Mouse (Mus musculus): ENCODE results near the gene Cx3cr1. TPM values are rescaled to one million over a fixed set of nuclear protein-coding genes. Genes with fewer than 3 reads are reported as not detected.

Gene Cx3cr1
- total and polyA plus RNA-seq, 2 experiments from 2014 or later, result 10.6 to 14.7 TPM

DNA sequence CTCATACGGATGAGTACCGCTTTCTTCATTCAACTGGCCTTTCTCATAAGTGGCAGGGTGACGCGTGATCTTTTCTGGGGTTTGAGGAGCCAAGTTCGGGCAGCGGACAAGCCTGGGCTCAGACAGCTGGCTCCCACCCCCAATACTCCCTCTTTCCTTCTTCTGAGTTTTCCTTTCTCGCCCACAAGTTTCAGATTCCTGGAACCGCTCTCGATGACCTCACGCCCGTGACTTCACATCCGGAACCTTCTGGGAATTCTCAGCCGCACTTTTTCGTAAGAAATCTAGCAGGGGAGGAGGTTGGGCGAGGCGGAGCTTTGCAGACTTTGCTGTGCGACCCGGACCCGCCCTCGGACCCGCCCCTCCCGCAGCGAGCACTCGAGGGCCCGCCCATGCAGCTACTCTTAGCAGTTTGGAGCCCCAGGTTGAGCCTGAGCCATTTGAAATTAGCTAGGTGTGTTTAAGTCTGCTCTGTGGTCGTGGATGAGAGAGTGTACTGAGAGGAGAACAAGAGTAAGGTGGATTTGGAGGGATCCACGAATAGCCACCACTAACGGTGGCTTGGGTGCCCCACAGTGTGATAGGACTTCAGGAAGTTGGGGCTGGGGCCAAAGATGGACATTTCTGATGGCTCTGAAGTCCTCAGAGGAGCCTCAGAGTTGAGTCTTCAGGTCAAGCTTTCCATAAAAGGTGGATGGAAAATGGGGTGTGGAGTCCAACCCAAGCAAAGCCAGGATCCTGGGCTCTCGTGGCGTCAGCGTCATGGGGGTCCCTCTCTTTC, 67.5 kb downstream of the Cx3cr1 start:
- H3K9ac ChIP-seq, result peak overlapping the region; percentile 18; the same call in 1 of the 2 replicates
- WGBS, result 11% methylated on average over 31 of the region's 31 CpGs
- ATAC-seq, result peak; percentile 66

GRCm38 (mm10) chr9:120000761-120001160, 68.9 kb downstream of the Cx3cr1 start:
- 75% methylated on average over 5 of the region's 5 CpGs for WGBS
- DNase-seq, result no peak
- Histone ChIP-seq H3K36me3 (ENCODE audit: insufficient read depth) (no peaks in the 10 kb centered on the region), H3K9ac (no peak overlapping the region), H3K27ac (ENCODE audit: low read depth, low read length) (no peak overlapping the region), H3K4me3 (ENCODE audit: low read depth, low read length) (no peak overlapping the region), H3K27me3 (ENCODE audit: insufficient read depth, low read length) (no peaks in the 10 kb centered on the region), H3K9me3 (ENCODE audit: low read length) (no peaks in the 10 kb centered on the region), H3K4me2 (ENCODE audit: low read depth) (no peak overlapping the region), H3K4me1 (ENCODE audit: insufficient read depth) (no peaks in the 10 kb centered on the region)
- no peak for TF ChIP-seq CTCF (IDR thresholded peaks at IDR 0.05; ENCODE audit: low read depth)
- ATAC-seq, result no peak

More for the DNA sequence above, 67.5 kb downstream of the Cx3cr1 start:
- H3K4me2 ChIP-seq (ENCODE audit: low read depth), result peak overlapping the region; percentile 44
- no peaks in the 10 kb centered on the region for H3K4me1 ChIP-seq (ENCODE audit: insufficient read depth)
- no peaks in the 10 kb centered on the region for H3K36me3 ChIP-seq (ENCODE audit: insufficient read depth)
- H3K27me3 ChIP-seq (ENCODE audit: insufficient read depth, low read length), result no peaks in the 10 kb centered on the region
- H3K4me3 ChIP-seq (ENCODE audit: low read depth, low read length), result peak overlapping the region; percentile 27
- H3K9me3 ChIP-seq (ENCODE audit: low read length), result no peaks in the 10 kb centered on the region
- no peak for TF ChIP-seq CTCF (IDR thresholded peaks at IDR 0.05; ENCODE audit: low read depth)
- DNase-seq, result peak; percentile 58
- H3K27ac ChIP-seq (ENCODE audit: low read depth, low read length), result no peak overlapping the region

- Histone ChIP-seq H3K4me1 (ENCODE audit: insufficient read depth) (no peaks in the 10 kb centered on the region), H3K27ac (ENCODE audit: low read depth, low read length) (no peak overlapping the region), H3K4me3 (ENCODE audit: low read depth, low read length) (no peak overlapping the region), H3K27me3 (ENCODE audit: insufficient read depth, low read length) (no peaks in the 10 kb centered on the region), H3K9me3 (ENCODE audit: low read length) (no peaks in the 10 kb centered on the region), H3K4me2 (ENCODE audit: low read depth) (no peak overlapping the region), H3K36me3 (ENCODE audit: insufficient read depth) (no peaks in the 10 kb centered on the region), H3K9ac (no peak overlapping the region)
- no peak for DNase-seq
- 0 out of 2 replicates have a peak, but pooled peaks have one; percentile 20 for ATAC-seq
- 72% methylated on average over 6 of the region's 6 CpGs for WGBS
- TF ChIP-seq CTCF (IDR thresholded peaks at IDR 0.05; ENCODE audit: low read depth), result no peak
Measured at GRCm38 (mm10) chr9:119999636-120000035, 70.0 kb downstream of the Cx3cr1 start.

- no peak overlapping the region for H3K4me2 ChIP-seq (ENCODE audit: low read depth)
- no peak overlapping the region for H3K27ac ChIP-seq (ENCODE audit: low read depth, low read length)
- DNase-seq, result no peak
- no peaks in the 10 kb centered on the region for H3K4me1 ChIP-seq (ENCODE audit: insufficient read depth)
- H3K9ac ChIP-seq, result no peak overlapping the region
- no peak for TF ChIP-seq CTCF (IDR thresholded peaks at IDR 0.05; ENCODE audit: low read depth)
- H3K36me3 ChIP-seq (ENCODE audit: insufficient read depth), result no peaks in the 10 kb centered on the region
- no peaks in the 10 kb centered on the region for H3K9me3 ChIP-seq (ENCODE audit: low read length)
- H3K4me3 ChIP-seq (ENCODE audit: low read depth, low read length), result no peak overlapping the region
- ATAC-seq, result no peak
- H3K27me3 ChIP-seq (ENCODE audit: insufficient read depth, low read length), result no peaks in the 10 kb centered on the region
- WGBS, result 82% methylated on average over 1 of the region's 1 CpGs
Measured at GRCm38 (mm10) chr9:119998776-119999175, 70.9 kb downstream of the Cx3cr1 start.

DNA sequence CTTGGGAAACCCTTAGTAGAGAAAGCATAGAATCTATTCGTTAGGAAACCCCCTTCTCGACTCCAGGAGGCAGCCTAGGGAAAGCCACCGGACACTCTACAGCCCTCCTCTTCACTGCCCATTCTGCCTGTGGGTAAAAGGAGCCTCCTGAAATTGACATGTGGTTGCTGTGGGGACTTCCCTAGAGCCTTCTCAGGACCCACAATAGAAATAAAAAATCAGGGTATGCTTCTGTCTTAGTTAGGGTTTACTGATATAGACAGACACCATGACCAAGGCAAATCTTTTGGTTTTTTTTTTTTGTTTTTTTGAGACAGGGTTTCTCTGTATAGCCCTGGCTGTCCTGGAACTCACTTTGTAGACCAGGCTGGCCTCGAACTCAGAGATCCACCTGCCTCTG, 73.6 kb downstream of the Cx3cr1 start:
- Histone ChIP-seq H3K36me3 (ENCODE audit: insufficient read depth) (no peaks in the 10 kb centered on the region), H3K9ac (no peak overlapping the region), H3K27me3 (ENCODE audit: insufficient read depth, low read length) (no peaks in the 10 kb centered on the region), H3K27ac (ENCODE audit: low read depth, low read length) (no peak overlapping the region), H3K9me3 (ENCODE audit: low read length) (no peaks in the 10 kb centered on the region), H3K4me3 (ENCODE audit: low read depth, low read length) (no peak overlapping the region), H3K4me2 (ENCODE audit: low read depth) (no peak overlapping the region), H3K4me1 (ENCODE audit: insufficient read depth) (no peaks in the 10 kb centered on the region)
- no peak for DNase-seq
- ATAC-seq, result no peak
- 84% methylated on average over 4 of the region's 4 CpGs for WGBS
- no peak for TF ChIP-seq CTCF (IDR thresholded peaks at IDR 0.05; ENCODE audit: low read depth)

- H3K36me3 ChIP-seq (ENCODE audit: insufficient read depth), result no peaks in the 10 kb centered on the region
- 79% methylated on average over 7 of the region's 7 CpGs for WGBS
- no peak overlapping the region for H3K4me2 ChIP-seq (ENCODE audit: low read depth)
- no peak for DNase-seq
- H3K9ac ChIP-seq, result no peak overlapping the region
- no peaks in the 10 kb centered on the region for H3K9me3 ChIP-seq (ENCODE audit: low read length)
- no peak for ATAC-seq
- H3K27me3 ChIP-seq (ENCODE audit: insufficient read depth, low read length), result no peaks in the 10 kb centered on the region
- TF ChIP-seq CTCF (IDR thresholded peaks at IDR 0.05; ENCODE audit: low read depth), result no peak
- H3K4me3 ChIP-seq (ENCODE audit: low read depth, low read length), result no peak overlapping the region
- no peak overlapping the region for H3K27ac ChIP-seq (ENCODE audit: low read depth, low read length)
- no peaks in the 10 kb centered on the region for H3K4me1 ChIP-seq (ENCODE audit: insufficient read depth)
Measured at GRCm38 (mm10) chr9:119994207-119994606, 75.5 kb downstream of the Cx3cr1 start.

GRCm38 (mm10) chr9:119993092-119993844, 76.4 kb downstream of the Cx3cr1 start:
- Histone ChIP-seq H3K27me3 (ENCODE audit: insufficient read depth, low read length) (no peaks in the 10 kb centered on the region), H3K4me3 (ENCODE audit: low read depth, low read length) (no peak overlapping the region), H3K9me3 (ENCODE audit: low read length) (no peaks in the 10 kb centered on the region), H3K4me2 (ENCODE audit: low read depth) (no peak overlapping the region), H3K27ac (ENCODE audit: low read depth, low read length) (no peak overlapping the region), H3K4me1 (ENCODE audit: insufficient read depth) (no peaks in the 10 kb centered on the region), H3K9ac (no peak overlapping the region), H3K36me3 (ENCODE audit: insufficient read depth) (no peaks in the 10 kb centered on the region)
- no peak for TF ChIP-seq CTCF (IDR thresholded peaks at IDR 0.05; ENCODE audit: low read depth)
- ATAC-seq, result no peak
- no peak for DNase-seq
- 63% methylated on average over 10 of the region's 10 CpGs for WGBS

Measured in forebrain, postnatal 0 days (tissue).